Mouse (Mus musculus): ENCODE results near the gene Gfy. TPM values are rescaled to one million over a fixed set of nuclear protein-coding genes. Genes with fewer than 3 reads are reported as not detected.
"Not testable (repeated sequence)": the region's sequence is repeated elsewhere in the genome, so short reads cannot be mapped to it uniquely, and the experiment has no call there.

The Gfy gene
- polyA plus RNA-seq, 1 experiment from 2014 or later: not detected

- H3K9me3 ChIP-seq (ENCODE audit: control insufficient read depth, low read length): no peaks in the 10 kb centered on the region; the same call in 1 of the 2 replicates
- peaks cover 5% of the 10 kb centered on the region; the same call in 1 of the 2 replicates for H3K4me1 ChIP-seq (ENCODE audit: control insufficient read depth, insufficient read depth, low read length)
- no peaks in the 10 kb centered on the region for H3K36me3 ChIP-seq (ENCODE audit: control insufficient read depth, insufficient read depth, low read length)
- H3K27ac ChIP-seq (ENCODE audit: low read depth, low read length): no peak overlapping the region
- H3K9ac ChIP-seq (ENCODE audit: low read depth, low read length): 0 out of 2 replicates have a peak overlapping the region, but pooled peaks have one; percentile 7
- 3% methylated on average over 19 of the region's 23 CpGs for WGBS
- no peak for ATAC-seq (ENCODE audit: low FRiP score, low TSS enrichment)
- H3K27me3 ChIP-seq (ENCODE audit: control insufficient read depth, insufficient read depth, low read length): peaks cover 75% of the 10 kb centered on the region
- H3K4me3 ChIP-seq (ENCODE audit: low read length): peak overlapping the region; percentile 21
- peak overlapping the region; percentile 26 for H3K4me2 ChIP-seq (replicated peaks; ENCODE audit: low read depth, low read length)
These were observed 3.4 kb downstream of the Gfy start for GRCm38 (mm10) chr7:45175929-45176328.

GRCm38 (mm10) chr7:45175398-45175797 is 4.0 kb downstream of the Gfy start:
- Histone ChIP-seq H3K4me2 (replicated peaks; ENCODE audit: low read depth, low read length) (no peak overlapping the region), H3K27me3 (ENCODE audit: control insufficient read depth, insufficient read depth, low read length) (peaks cover 69% of the 10 kb centered on the region), H3K4me1 (ENCODE audit: control insufficient read depth, insufficient read depth, low read length) (peaks cover 5% of the 10 kb centered on the region; the same call in 1 of the 2 replicates), H3K4me3 (ENCODE audit: low read length) (no peak overlapping the region), H3K9ac (ENCODE audit: low read depth, low read length) (no peak overlapping the region), H3K27ac (ENCODE audit: low read depth, low read length) (no peak overlapping the region), H3K36me3 (ENCODE audit: control insufficient read depth, insufficient read depth, low read length) (no peaks in the 10 kb centered on the region), H3K9me3 (ENCODE audit: control insufficient read depth, low read length) (peaks cover 2% of the 10 kb centered on the region)
- ATAC-seq (ENCODE audit: low FRiP score, low TSS enrichment): no peak
- WGBS: 2% methylated on average over 13 of the region's 13 CpGs

GRCm38 (mm10) chr7:45174567-45175280 is 4.6 kb downstream of the Gfy start:
- Histone ChIP-seq H3K27ac (ENCODE audit: low read depth, low read length) (no peak overlapping the region), H3K4me3 (ENCODE audit: low read length) (no peak overlapping the region), H3K36me3 (ENCODE audit: control insufficient read depth, insufficient read depth, low read length) (no peaks in the 10 kb centered on the region), H3K4me1 (ENCODE audit: control insufficient read depth, insufficient read depth, low read length) (peaks cover 5% of the 10 kb centered on the region; the same call in 1 of the 2 replicates), H3K9ac (ENCODE audit: low read depth, low read length) (no peak overlapping the region), H3K4me2 (replicated peaks; ENCODE audit: low read depth, low read length) (0 out of 2 replicates have a peak overlapping the region, but pooled peaks have one; percentile 4), H3K27me3 (ENCODE audit: control insufficient read depth, insufficient read depth, low read length) (peaks cover 63% of the 10 kb centered on the region), H3K9me3 (ENCODE audit: control insufficient read depth, low read length) (peaks cover 9% of the 10 kb centered on the region)
- 3% methylated on average over 28 of the region's 29 CpGs for WGBS
- ATAC-seq (ENCODE audit: low FRiP score, low TSS enrichment): no peak

- H3K36me3 ChIP-seq (ENCODE audit: control insufficient read depth, insufficient read depth, low read length); H3K9ac ChIP-seq (ENCODE audit: low read depth, low read length); ATAC-seq (ENCODE audit: low FRiP score, low TSS enrichment); H3K27ac ChIP-seq (ENCODE audit: low read depth, low read length); H3K4me3 ChIP-seq (ENCODE audit: low read length); H3K4me2 ChIP-seq (replicated peaks; ENCODE audit: low read depth, low read length); H3K4me1 ChIP-seq (ENCODE audit: control insufficient read depth, insufficient read depth, low read length): not testable (repeated sequence)
- H3K9me3 ChIP-seq (ENCODE audit: control insufficient read depth, low read length): peaks cover 18% of the 10 kb centered on the region
- peaks cover 61% of the 10 kb centered on the region for H3K27me3 ChIP-seq (ENCODE audit: control insufficient read depth, insufficient read depth, low read length)
- 76% methylated on average over 1 of the region's 1 CpGs for WGBS
These were observed 5.6 kb downstream of the Gfy start for GRCm38 (mm10) chr7:45173772-45174171.

GRCm38 (mm10) chr7:45172974-45173373 is 6.4 kb downstream of the Gfy start:
- no peak overlapping the region for H3K4me2 ChIP-seq (replicated peaks; ENCODE audit: low read depth, low read length)
- H3K4me1 ChIP-seq (ENCODE audit: control insufficient read depth, insufficient read depth, low read length): peaks cover 5% of the 10 kb centered on the region; the same call in 1 of the 2 replicates
- H3K27ac ChIP-seq (ENCODE audit: low read depth, low read length): no peak overlapping the region
- no peak for ATAC-seq (ENCODE audit: low FRiP score, low TSS enrichment)
- no peak overlapping the region for H3K4me3 ChIP-seq (ENCODE audit: low read length)
- H3K9ac ChIP-seq (ENCODE audit: low read depth, low read length): no peak overlapping the region
- H3K27me3 ChIP-seq (ENCODE audit: control insufficient read depth, insufficient read depth, low read length): peaks cover 61% of the 10 kb centered on the region
- no peaks in the 10 kb centered on the region for H3K36me3 ChIP-seq (ENCODE audit: control insufficient read depth, insufficient read depth, low read length)
- WGBS: 62% methylated on average over 7 of the region's 7 CpGs
- H3K9me3 ChIP-seq (ENCODE audit: control insufficient read depth, low read length): peaks cover 20% of the 10 kb centered on the region

GRCm38 (mm10) chr7:45169495-45169894 is 9.9 kb downstream of the Gfy start:
- Histone ChIP-seq H3K27ac (ENCODE audit: low read depth, low read length) (no peak overlapping the region), H3K4me1 (ENCODE audit: control insufficient read depth, insufficient read depth, low read length) (no peaks in the 10 kb centered on the region), H3K27me3 (ENCODE audit: control insufficient read depth, insufficient read depth, low read length) (peaks cover 60% of the 10 kb centered on the region), H3K4me2 (replicated peaks; ENCODE audit: low read depth, low read length) (no peak overlapping the region), H3K9ac (ENCODE audit: low read depth, low read length) (no peak overlapping the region), H3K9me3 (ENCODE audit: control insufficient read depth, low read length) (peaks cover 20% of the 10 kb centered on the region), H3K36me3 (ENCODE audit: control insufficient read depth, insufficient read depth, low read length) (no peaks in the 10 kb centered on the region), H3K4me3 (ENCODE audit: low read length) (no peak overlapping the region)
- 91% methylated on average over 3 of the region's 3 CpGs for WGBS
- no peak for ATAC-seq (ENCODE audit: low FRiP score, low TSS enrichment)

GRCm38 (mm10) chr7:45168656-45169055 is 10.7 kb downstream of the Gfy start:
- Histone ChIP-seq H3K9me3 (ENCODE audit: control insufficient read depth, low read length) (peaks cover 20% of the 10 kb centered on the region), H3K27me3 (ENCODE audit: control insufficient read depth, insufficient read depth, low read length) (peaks cover 62% of the 10 kb centered on the region), H3K36me3 (ENCODE audit: control insufficient read depth, insufficient read depth, low read length) (no peaks in the 10 kb centered on the region), H3K4me2 (replicated peaks; ENCODE audit: low read depth, low read length) (no peak overlapping the region), H3K9ac (ENCODE audit: low read depth, low read length) (no peak overlapping the region), H3K27ac (ENCODE audit: low read depth, low read length) (no peak overlapping the region), H3K4me1 (ENCODE audit: control insufficient read depth, insufficient read depth, low read length) (peaks cover 3% of the 10 kb centered on the region; the same call in 1 of the 2 replicates), H3K4me3 (ENCODE audit: low read length) (no peak overlapping the region)
- 6% methylated on average over 24 of the region's 24 CpGs for WGBS
- ATAC-seq (ENCODE audit: low FRiP score, low TSS enrichment): no peak

GRCm38 (mm10) chr7:45167761-45168445 is 11.5 kb downstream of the Gfy start:
- Histone ChIP-seq H3K4me3 (ENCODE audit: low read length) (no peak overlapping the region), H3K9me3 (ENCODE audit: control insufficient read depth, low read length) (peaks cover 20% of the 10 kb centered on the region), H3K27me3 (ENCODE audit: control insufficient read depth, insufficient read depth, low read length) (peaks cover 70% of the 10 kb centered on the region), H3K36me3 (ENCODE audit: control insufficient read depth, insufficient read depth, low read length) (no peaks in the 10 kb centered on the region), H3K9ac (ENCODE audit: low read depth, low read length) (no peak overlapping the region), H3K4me1 (ENCODE audit: control insufficient read depth, insufficient read depth, low read length) (peaks cover 4% of the 10 kb centered on the region; the same call in 1 of the 2 replicates), H3K4me2 (replicated peaks; ENCODE audit: low read depth, low read length) (no peak overlapping the region), H3K27ac (ENCODE audit: low read depth, low read length) (no peak overlapping the region)
- ATAC-seq (ENCODE audit: low FRiP score, low TSS enrichment): no peak
- 3% methylated on average over 19 of the region's 19 CpGs for WGBS

GRCm38 (mm10) chr7:45166950-45167401 is 12.4 kb downstream of the Gfy start:
- Histone ChIP-seq H3K4me1 (ENCODE audit: control insufficient read depth, insufficient read depth, low read length) (peaks cover 4% of the 10 kb centered on the region; the same call in 1 of the 2 replicates), H3K27me3 (ENCODE audit: control insufficient read depth, insufficient read depth, low read length) (peaks cover 72% of the 10 kb centered on the region), H3K27ac (ENCODE audit: low read depth, low read length) (no peak overlapping the region), H3K36me3 (ENCODE audit: control insufficient read depth, insufficient read depth, low read length) (no peaks in the 10 kb centered on the region), H3K4me2 (replicated peaks; ENCODE audit: low read depth, low read length) (no peak overlapping the region), H3K9me3 (ENCODE audit: control insufficient read depth, low read length) (peaks cover 20% of the 10 kb centered on the region), H3K9ac (ENCODE audit: low read depth, low read length) (no peak overlapping the region), H3K4me3 (ENCODE audit: low read length) (no peak overlapping the region)
- 22% methylated on average over 7 of the region's 10 CpGs for WGBS
- ATAC-seq (ENCODE audit: low FRiP score, low TSS enrichment): no peak

All from kidney, embryonic 14.5 days (tissue).